Mouse (Mus musculus) common myeloid progenitor, adult 5-6 weeks (primary cell): Measurements from ENCODE around the gene Uggt1. TPM values are rescaled to one million over a fixed set of nuclear protein-coding genes. Genes with fewer than 3 reads are reported as not detected.

Source experiments
- ATAC-seq: replicated peaks from 2 replicates; pipeline ENCODE4 v1.8.0; 2016; ENCODE audit warnings: low read depth, mild to moderate bottlenecking, moderate TSS enrichment, inconsistent platforms; ENCODE audit not compliant: poor library complexity, severe bottlenecking
- total RNA-seq: library from RNA; stranded (forward); fragments of 200-1000, 187-1606 nt; gene quantifications from 2 replicates; pipeline ENCODE4 v1.2.3, GENCODE M21; 2017

Gene Uggt1
- total RNA-seq, 1 experiment from 2014 or later, result 82.4 TPM

DNA sequence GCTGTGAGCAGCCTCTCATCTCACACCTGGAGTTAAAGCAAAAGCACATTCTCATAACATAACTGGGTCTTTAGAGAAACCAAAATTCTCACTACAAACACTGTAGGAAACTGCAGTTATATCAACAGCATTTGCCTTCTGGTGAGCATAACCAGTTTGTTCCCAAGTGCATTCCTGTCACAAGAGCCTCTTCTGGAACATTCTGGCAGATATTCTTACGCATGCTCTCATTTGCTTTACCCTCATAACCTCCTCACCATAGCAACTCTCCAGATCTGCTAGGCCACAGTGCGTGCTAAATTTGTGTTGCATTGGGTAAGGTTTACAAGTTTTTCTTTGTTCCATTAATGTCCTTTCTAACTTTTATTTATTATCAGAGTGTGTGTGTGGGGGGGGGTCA is 14.8 kb upstream of the Uggt1 start:
- no peak for ATAC-seq

DNA sequence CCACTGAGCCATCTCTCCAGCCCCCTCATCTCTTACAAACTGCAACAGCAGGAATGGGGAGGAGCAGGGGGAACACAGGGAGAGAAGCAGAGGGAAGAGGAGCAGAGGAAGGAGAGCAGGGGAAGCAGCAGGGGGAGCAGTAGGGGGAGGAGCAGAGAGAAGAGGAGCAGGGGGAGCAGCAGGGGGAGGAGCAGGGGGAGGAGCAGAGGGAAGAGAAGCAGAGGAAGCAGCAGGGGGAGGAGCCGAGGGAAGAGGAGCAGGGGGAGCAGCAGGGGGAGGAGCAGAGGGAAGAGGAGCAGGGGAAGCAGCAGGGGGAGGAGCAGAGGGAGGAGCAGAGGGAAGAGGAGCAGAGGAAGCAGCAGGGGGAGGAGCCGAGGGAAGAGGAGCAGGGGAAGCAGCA is 14.1 kb upstream of the Uggt1 start:
- no peak for ATAC-seq

DNA sequence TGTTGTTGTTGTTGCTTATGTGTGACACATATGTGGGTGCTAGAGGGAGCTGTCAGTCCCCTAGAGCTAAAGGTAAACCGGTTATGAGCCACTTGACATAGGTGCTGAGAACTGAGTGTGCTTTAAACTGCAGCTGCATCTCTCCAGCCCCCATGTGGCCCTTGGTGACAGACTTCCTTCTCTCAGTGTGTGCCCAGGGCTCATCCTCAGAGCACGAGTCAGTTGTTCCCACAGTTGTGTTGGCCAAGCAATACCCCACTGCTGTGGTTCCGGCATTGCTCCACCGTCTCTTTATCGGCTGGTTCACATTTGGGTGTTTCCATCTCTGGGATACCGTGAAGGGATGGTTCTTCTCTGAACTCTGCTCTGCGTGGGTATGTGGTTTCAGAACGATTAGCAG is 12.8 kb upstream of the Uggt1 start:
- no peak for ATAC-seq

DNA sequence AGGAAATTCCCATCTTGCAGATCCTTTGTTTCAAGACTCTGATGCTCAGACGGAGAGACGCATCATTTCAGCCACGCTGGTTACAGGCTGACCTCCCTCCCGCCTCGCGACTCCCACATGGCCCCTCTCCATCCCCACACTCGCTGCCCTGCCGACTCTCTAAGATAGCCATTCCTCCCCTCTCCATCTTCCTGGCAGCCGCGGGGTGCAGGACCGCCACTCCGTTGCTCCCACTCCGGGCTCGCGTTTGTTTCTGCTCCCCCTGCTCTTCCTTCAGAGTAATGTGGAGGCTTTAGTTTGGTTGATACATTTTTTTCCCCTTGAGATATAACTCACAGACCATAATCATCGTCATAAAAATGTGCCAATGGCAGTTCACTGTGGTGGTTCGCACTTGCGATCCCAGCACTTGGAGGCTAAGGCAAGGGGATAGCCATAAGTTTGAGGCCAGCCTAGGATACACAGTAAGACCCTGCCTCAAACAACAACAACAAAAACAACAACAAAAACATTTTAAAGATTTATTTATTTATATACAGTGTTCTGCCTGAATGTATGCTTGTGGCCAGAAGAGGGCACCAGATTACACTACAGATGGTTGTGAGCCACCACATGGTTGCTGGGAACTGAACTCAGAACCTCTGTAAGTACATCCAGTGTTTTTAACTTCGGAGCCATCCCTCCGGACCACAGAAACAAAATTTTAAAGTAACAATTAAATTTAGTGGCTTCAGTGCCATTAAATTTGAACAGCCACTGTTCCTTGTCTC is 11.5 kb upstream of the Uggt1 start:
- ATAC-seq, result no peak

DNA sequence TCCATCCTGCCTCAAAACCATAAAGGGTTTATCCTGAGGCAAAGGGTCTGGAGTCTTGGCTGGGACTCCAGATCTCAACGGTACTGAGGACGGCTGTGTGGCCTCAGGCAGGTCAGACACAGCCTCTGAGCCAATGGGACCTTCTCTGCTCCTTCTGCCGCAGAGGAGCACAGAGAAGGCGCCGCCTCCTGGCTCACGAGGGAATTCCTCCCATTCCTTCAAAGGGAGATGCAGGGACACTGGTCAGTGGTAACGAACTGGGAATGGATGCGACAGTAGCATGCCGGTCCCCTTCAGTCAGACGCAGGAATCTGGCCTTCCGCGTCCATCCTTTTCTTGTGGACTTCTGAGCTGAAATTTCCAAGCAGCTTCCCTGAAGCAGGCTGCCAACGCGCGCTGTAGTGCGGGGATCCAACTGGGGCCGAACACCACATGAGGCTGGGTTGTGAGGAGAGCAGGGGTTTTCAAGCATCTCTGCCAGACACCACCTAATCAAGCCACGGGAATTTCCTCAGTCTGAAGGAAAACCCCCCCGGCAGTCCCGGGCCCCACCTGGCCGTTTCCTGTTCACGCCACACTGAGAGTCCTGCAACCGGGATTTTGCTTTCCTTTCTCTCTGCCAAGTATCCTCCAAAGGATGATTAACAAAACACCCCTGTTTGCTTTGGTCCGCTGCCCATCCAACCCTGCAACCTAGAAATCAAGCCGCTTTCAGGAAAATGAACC is 10.3 kb upstream of the Uggt1 start:
- no peak; the same call in 1 of the 2 replicates for ATAC-seq

DNA sequence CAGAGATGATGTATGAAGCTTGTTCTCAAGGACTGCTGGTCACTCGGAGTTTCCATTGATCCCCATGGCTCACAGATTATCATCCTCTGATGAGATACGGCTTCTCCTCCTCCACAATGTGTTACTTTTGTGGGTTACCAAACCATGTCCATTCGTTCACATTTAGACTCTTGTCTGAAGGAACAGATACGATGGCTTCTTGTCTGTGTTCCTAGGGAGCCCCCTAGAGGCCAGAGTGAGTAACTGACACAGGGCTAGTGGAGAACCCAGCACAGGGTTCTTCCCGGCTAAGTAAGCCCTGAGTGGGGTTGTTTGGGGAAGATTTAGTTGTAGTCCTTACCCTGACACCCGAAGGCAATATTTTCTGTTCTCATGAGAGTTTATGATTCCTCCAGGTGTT is 8.3 kb upstream of the Uggt1 start:
- peak; percentile 96 for ATAC-seq

DNA sequence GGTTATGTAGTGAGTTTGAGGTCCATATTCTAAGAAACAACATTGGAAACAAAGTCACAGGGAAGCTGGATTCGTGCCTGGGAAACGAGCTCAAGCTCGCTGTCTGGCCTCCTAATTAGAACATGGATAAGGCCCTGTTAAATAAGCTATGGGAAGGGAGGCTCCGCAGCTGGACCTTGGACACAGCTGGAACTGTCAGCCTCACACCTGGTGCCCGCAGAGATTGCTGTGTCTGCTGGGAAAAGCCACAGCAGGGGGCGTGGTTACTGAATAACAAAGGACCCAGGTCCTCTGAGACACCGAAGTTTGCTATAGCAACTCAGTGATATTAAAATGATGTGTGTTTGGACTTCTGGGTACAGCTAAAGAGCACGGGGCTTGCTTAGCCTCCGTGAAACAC is 6.9 kb upstream of the Uggt1 start:
- no peak for ATAC-seq

DNA sequence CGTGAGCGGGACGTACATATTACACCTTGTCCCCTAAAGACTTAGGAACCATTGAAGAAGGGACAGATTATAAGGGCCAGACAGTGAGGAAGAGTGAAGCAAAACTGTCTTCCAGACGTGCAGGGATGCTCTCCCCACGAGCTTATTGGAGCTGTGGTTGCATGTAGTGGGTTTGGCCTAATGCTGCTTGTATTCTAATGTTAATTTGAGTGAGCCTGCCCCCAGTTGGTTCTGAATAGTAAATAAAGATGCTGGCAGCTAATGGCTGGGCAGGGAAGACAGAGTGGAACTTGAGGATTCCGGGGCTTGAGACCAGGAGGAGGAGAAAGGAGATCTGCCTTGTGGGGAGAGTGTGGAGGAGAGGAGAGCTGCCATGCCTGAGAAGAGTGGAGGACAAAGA is 2.2 kb upstream of the Uggt1 start:
- ATAC-seq, result no peak

DNA sequence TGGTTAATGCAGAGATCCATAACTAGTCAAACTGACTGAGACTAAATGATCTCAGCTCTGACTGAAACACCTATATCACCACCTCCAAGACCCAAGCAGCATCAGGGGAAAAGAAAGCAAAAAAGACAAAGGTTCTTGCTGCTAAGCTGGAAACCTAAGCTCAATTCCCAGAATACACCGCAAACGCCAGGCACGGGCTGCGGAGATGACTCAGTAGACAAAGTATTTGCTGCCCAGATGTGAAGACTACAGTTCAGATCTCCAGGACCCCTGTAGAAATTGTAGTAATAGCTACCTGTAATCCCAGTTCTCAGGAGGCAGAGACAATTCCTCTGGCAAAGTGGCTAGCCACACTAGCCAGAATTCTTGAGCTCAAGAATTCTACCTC is 302 bp upstream of the Uggt1 start:
- no peak for ATAC-seq

DNA sequence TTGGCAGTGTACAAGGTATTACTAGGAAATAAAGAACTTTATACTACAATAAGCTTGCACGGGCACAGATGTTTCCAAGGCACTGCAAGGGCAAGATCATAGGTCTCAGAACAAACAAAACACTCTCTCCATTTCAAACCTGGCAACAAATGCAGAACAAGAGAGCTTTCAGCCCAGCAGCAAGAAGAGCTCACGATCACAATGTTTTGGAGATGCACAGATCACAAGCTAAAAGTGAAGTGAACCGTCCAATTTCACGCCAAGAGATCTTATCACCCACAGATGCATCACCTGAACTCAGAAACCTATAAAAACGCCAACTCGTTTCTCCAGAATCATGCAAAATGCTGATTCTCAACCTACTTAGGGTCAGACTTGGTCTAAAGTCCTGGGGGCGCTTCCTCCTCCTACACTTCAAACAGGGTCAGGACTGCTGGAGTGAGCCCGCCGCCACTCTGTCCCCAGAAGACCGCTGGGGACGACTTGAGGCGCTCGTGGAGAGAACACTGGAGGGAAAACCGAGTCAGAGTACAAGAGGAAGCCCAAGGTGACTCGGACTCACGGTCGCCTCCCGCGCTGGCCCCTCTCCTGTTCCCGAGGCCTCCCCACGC is 968 bp downstream of the Uggt1 start:
- ATAC-seq, result peak; percentile 7; the same call in 1 of the 2 replicates

DNA sequence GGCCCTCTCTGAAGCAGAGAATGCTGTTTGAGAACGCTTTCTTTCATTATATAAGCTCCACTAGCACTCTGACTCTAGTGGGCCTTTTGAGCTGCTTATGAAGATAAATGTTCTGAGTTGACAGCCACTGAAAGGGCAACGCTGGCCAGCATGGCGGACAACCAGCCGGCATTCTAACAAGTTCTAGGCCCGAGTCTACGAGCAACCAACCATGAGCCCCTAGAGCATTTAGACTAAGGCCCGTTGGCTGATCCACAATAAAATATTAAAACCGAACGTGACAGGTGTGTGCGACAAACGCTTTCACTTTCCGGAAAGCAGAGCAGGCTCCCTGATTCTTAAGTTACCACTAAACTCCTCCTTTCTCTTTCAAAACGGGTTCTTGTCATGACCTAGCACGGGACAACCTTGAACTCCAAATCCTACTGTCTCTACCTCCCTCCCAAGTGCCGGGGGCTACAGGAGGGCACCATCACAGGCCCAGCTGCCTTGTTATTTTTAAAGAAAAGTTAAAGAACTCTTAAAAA is 2.6 kb downstream of the Uggt1 start:
- no peak for ATAC-seq

DNA sequence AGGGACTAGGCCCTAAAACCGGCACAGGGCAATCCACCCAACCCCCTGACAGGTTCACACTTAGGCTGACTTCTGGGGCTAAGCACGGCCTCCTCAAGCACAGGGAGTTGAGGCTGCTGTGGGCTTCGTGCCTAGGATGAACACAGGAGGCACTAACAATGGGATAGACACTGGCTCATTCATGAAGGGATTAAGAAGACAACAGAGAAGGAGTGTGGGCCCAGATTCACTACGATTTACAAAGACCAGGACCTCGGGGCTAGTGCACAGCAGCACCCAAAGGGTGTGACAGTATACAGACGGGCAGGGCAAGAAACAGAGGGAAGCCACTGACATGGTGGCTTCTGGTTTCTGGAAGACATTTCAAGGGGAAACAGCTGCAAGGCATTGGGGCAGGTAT is 4.3 kb downstream of the Uggt1 start:
- no peak for ATAC-seq

DNA sequence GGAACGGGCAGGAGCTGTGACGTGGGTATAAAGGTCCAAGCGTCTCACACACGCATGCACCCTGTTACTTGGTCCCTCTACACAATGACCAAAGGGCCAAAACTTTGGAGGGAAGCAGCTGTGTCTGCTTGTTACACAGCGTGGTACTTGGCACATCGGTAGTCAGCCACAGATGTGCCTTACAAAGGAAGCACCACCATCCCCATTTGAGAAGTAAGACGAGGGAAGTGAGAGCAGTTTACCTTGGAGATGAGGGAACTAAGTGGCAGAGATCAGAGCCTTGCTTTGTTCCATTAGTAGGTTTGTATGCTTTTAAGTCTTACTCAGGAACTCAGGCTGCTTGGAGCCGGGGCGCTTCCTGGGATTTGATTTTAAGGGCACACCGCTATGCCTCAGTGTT is 5.1 kb downstream of the Uggt1 start:
- ATAC-seq, result peak; percentile 39

DNA sequence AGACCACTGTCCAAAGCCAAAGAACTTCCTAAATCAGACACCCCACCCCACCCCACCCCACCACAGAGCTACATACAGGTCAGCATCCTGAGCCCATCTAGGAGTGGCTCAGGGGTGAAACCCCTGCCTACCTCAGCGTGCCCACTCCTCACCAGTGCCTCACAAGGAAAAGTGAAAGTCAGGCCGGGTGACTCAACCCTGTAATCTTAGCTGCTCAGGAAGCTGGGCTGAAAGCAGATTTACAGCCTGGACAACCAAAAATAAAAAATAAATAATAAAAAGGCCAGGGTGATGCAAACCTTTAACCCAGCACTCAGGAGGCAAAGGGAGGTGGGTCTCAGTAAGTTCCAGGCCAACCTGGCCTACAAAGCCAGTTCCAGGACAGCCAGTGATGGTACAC is 8.7 kb downstream of the Uggt1 start:
- ATAC-seq, result no peak

DNA sequence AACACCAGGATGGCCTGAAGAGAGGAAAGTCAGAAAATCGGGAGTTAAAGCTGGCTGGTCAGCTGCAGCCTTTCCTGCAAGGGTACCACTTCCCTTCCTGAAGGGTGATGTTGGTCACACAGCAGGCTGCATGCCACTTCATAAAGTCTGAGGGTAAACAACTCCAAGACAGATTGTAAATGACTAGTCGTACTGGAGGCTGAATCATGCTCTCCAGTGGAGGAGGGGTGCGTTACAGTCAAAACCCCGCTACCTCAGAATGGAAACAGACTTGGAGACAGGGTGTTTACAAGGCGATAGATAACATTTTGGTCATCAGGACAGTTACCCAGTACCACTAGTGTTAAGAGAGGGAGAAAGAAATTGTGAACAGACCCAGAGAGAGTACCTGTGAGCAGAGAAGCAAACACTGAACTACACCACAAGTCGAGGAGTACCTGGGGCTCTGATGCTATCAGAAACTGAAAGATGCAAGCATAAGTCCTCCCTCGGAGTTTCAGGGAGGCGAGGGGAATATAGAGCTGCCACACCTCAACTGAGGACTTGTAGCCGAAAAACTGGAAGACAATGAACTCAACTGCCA is 9.4 kb downstream of the Uggt1 start:
- peak; percentile 27; the same call in 1 of the 2 replicates for ATAC-seq

DNA sequence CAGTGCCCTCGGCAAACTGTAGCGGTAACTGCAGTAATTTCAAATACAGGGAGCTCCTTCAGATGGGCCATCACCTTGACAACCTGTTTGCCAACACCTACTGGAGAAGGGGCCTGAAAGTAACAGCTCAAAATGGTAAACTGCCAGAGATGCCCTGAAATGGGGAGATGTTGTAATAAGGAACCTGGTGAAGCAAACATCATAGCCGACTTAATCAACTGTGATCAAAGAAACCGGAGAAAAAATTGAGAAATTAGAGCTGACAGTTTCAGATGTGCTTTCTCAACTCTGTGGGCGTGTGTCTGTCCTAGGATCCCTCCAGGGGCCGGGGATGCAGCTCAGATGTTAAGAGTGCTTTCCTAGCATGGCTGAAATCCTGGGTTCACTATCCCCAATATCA is 11.3 kb downstream of the Uggt1 start:
- ATAC-seq, result no peak

DNA sequence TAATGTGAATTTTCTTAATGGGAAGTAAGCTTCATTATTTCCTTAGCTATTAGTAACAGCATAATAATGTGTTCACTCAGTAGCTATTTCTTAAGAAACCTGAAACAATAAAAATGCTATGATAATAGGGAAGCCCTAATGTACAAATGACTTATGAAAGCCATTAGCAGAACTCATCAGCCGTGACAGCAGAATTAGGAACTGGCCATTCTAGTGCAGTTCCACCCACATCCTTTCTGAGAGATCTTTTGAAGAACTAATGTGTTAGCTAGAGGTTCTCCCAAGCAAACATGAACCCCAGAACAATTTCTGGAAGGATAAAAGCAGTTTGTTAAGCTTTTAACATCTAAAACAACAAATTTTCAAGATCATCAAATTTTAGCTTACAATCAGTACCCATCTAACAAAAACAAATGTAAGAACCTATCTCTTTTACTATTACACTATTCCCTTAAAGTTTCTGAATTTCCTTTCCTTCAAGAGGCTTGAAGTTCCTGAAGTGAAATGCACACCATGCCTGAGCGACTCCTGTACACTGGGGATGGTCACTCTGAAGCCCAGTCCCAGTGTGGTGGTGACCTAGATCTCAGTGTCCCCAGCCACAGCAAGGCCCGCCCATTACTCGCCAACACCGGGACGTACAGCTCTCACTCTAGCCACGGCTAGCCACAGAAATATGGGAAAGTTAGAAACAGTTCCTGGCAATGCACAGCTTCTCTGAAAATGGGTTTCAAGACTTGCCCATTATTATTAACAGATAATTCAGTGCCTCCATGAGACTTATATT is 13.4 kb downstream of the Uggt1 start:
- ATAC-seq, result peak; percentile 63

DNA sequence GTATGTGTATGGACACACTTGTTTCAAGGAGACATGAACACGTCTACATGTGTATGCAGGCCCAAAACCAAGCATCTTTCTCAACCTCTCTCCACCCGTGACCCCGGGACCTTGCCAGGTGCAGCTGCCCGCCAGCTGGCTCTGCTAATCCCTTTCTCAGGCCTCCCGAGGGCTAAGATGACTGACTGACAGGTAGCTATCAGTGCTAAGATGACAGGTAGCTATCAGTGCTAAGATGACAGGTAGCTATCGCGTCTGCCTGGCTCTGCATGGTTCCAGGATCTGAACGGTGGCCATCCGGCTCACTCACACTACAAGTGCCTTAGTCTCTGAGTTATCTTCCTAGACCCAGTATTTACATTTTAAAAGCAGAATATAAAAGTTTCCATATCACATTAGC is 16.1 kb downstream of the Uggt1 start:
- ATAC-seq, result no peak

DNA sequence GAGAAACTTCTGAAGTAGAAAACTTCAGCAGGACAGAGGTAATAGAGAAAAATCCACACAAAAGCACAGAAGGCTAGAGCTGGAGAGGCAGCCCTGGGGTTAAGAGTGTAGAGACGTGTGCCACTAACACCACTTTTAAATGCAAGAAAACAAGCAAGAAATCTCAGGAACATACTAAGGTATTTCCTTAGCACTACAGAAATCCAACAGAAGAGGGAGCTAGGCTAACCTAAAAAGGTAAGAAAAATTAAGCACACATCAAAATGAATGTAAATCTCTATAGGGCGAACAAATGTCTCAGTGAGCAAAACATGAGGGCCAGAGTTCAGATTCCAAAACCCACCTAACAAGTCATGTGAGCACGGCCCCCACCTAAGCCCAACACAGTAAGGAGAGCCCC is 19.9 kb downstream of the Uggt1 start:
- ATAC-seq, result 0 out of 2 replicates have a peak, but pooled peaks have one; percentile 22

DNA sequence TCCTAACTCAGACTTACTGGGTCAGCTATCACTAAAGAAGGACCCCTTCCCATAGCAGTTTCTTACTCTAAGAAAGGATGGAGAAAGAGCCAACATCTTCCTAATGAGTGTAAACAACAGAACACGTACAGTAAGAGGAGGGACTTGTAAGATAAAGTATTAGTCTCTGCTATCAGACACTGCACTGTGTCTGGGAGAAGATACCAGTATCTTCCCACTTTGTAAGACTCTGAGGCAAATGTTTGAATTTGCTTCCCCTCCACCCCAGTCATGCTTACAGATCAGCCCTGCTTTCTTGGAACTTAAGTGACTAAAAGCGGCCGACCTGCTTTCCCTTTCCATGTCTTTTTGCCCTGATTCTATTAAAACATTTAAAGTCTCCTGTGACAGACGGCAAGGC is 30.2 kb downstream of the Uggt1 start:
- no peak for ATAC-seq
